Mouse (Mus musculus) MEL (cell line): ENCODE measurements around the gene Hamp. TPM values are rescaled to one million over a fixed set of nuclear protein-coding genes. Genes with fewer than 3 reads are reported as not detected.

Experiments used
- DNase-seq: peaks from one replicate; pipeline ENCODE4 v3.0.0; 2011; ENCODE audit warnings: low read depth, low spot score
- H3K27ac ChIP-seq: 2 replicates; pipeline ENCODE4 v1.5.1; 2012; ENCODE audit warnings: low read depth, mild to moderate bottlenecking, control low read depth, low read length, moderate library complexity; ENCODE audit not compliant: control insufficient read depth
- H3K27me3 ChIP-seq, 2 experiments: fragments of 150-350 bp in 1 of 2; sonication (generic) in 1 of 2; 2 replicates each; pipeline ENCODE4 v1.6.1; 2012; ENCODE audit warnings: low read length in 2 of 2, mild to moderate bottlenecking in 2 of 2, improper control_type of control experiment in 1 of 2, moderate library complexity in 1 of 2; ENCODE audit not compliant: insufficient read depth in 2 of 2, control insufficient read depth in 1 of 2
- H3K36me3 ChIP-seq, 2 experiments: 2 replicates each; pipeline ENCODE4 v1.6.1; 2012 to 2014; ENCODE audit warnings: low read length in 2 of 2, improper control_type of control experiment in 1 of 2, inconsistent platforms in 1 of 2, mild to moderate bottlenecking in 1 of 2; ENCODE audit not compliant: insufficient read depth in 2 of 2, control insufficient read depth in 1 of 2
- H3K4me1 ChIP-seq, 2 experiments: fragments of 150-350 bp in 1 of 2; sonication (generic) in 1 of 2; 2 replicates each; pipeline ENCODE4 v1.6.1; 2012; ENCODE audit warnings: low read length in 2 of 2, improper control_type of control experiment in 1 of 2, mild to moderate bottlenecking in 1 of 2; ENCODE audit not compliant: insufficient read depth in 2 of 2, control insufficient read depth in 1 of 2
- H3K4me3 ChIP-seq, 2 experiments: fragments of 150-350 bp in 1 of 2; sonication (generic) in 1 of 2; 2 replicates each; pipeline ENCODE4 v1.5.1; 2012; ENCODE audit warnings: low read depth in 2 of 2, low read length in 2 of 2, mild to moderate bottlenecking in 2 of 2, moderate library complexity in 2 of 2, control low read depth in 1 of 2, improper control_type of control experiment in 1 of 2; ENCODE audit not compliant: control insufficient read depth in 1 of 2, insufficient read depth in 1 of 2
- H3K79me2 ChIP-seq: 2 replicates; pipeline ENCODE4 v1.6.1; 2012; ENCODE audit warnings: mild to moderate bottlenecking, low read length, moderate library complexity; ENCODE audit not compliant: control insufficient read depth, poor library complexity, insufficient read depth
- H3K9ac ChIP-seq: 2 replicates; pipeline ENCODE4 v1.6.1; 2012; ENCODE audit warnings: low read depth, mild to moderate bottlenecking, control low read depth, low read length, moderate library complexity; ENCODE audit not compliant: control insufficient read depth, poor library complexity, severe bottlenecking
- H3K9me3 ChIP-seq: fragments of 150-350 bp; sonication (generic); replicated peaks from 2 replicates; pipeline ENCODE4 v1.6.1; 2012; ENCODE audit warnings: mild to moderate bottlenecking, low read length, improper control_type of control experiment, moderate library complexity; ENCODE audit not compliant: insufficient read depth
- BHLHE40 ChIP-seq: IDR thresholded peaks from 2 replicates; pipeline ENCODE4 v1.6.1; 2012; ENCODE audit warnings: low read depth, mild to moderate bottlenecking, inconsistent platforms, low read length, improper control_type of control experiment, borderline replicate concordance
- CTCF ChIP-seq, 3 experiments: IDR thresholded peaks in 2 of 3; conservative IDR thresholded peaks in 1 of 3; 2 replicates each; pipeline ENCODE4 v1.5.1; 2011 to 2012; ENCODE audit warnings: low read length in 3 of 3, low read depth in 2 of 3, mild to moderate bottlenecking in 2 of 3, improper control_type of control experiment in 1 of 3, inconsistent platforms in 1 of 3, mixed read lengths in 1 of 3, moderate library complexity in 1 of 3; ENCODE audit not compliant: control insufficient read depth in 1 of 3, insufficient read depth in 1 of 3, poor library complexity in 1 of 3, severe bottlenecking in 1 of 3
- E2F4 ChIP-seq: IDR thresholded peaks from 2 replicates; pipeline ENCODE4 v1.6.1; 2011; ENCODE audit warnings: low read depth, low read length, improper control_type of control experiment, borderline replicate concordance
- EP300 ChIP-seq, 2 experiments: IDR thresholded peaks; 2 replicates each; pipeline ENCODE4 v1.6.1; 2011; ENCODE audit warnings: improper control_type of control experiment in 2 of 2, low read length in 2 of 2, low read depth in 1 of 2, mild to moderate bottlenecking in 1 of 2
- GABPA ChIP-seq: IDR thresholded peaks from 2 replicates; pipeline ENCODE4 v1.6.1; 2012; ENCODE audit warnings: low read depth, mild to moderate bottlenecking, inconsistent platforms, low read length, improper control_type of control experiment, moderate library complexity
- HCFC1 ChIP-seq: IDR thresholded peaks from 2 replicates; pipeline ENCODE4 v1.6.1; 2012; ENCODE audit warnings: low read depth, mild to moderate bottlenecking, inconsistent platforms, low read length, improper control_type of control experiment, moderate library complexity
- MAFK ChIP-seq: IDR thresholded peaks from 2 replicates; pipeline ENCODE4 v1.6.1; 2011; ENCODE audit warnings: low read depth, mild to moderate bottlenecking, low read length, improper control_type of control experiment, borderline replicate concordance
- MEF2A ChIP-seq: IDR thresholded peaks from 2 replicates; pipeline ENCODE4 v1.6.1; 2014; ENCODE audit warnings: low read depth, mild to moderate bottlenecking, inconsistent platforms, low read length, improper control_type of control experiment; ENCODE audit not compliant: poor library complexity, insufficient replicate concordance, severe bottlenecking; ENCODE audit errors: extremely low read depth
- MXI1 ChIP-seq: IDR thresholded peaks from 2 replicates; pipeline ENCODE4 v1.6.1; 2011; ENCODE audit warnings: mild to moderate bottlenecking, low read depth, low read length, improper control_type of control experiment
- MYB ChIP-seq: IDR thresholded peaks from 2 replicates; pipeline ENCODE4 v1.6.1; 2011; ENCODE audit warnings: mild to moderate bottlenecking, low read depth, low read length, improper control_type of control experiment
- MYC ChIP-seq: IDR thresholded peaks from 2 replicates; pipeline ENCODE4 v1.6.1; 2011; ENCODE audit warnings: low read depth, mild to moderate bottlenecking, low read length, improper control_type of control experiment, moderate library complexity
- NRF1 ChIP-seq: IDR thresholded peaks from 2 replicates; pipeline ENCODE4 v1.6.1; 2014; ENCODE audit warnings: low read depth, mild to moderate bottlenecking, inconsistent platforms, low read length, improper control_type of control experiment, moderate library complexity; ENCODE audit not compliant: poor library complexity, insufficient read depth, severe bottlenecking
- POLR2A ChIP-seq, 2 experiments: IDR thresholded peaks; 2 replicates each; pipeline ENCODE4 v1.6.1; 2011 to 2012; ENCODE audit warnings: low read length in 2 of 2, mild to moderate bottlenecking in 2 of 2, control low read depth in 1 of 2, improper control_type of control experiment in 1 of 2, low read depth in 1 of 2, moderate library complexity in 1 of 2; ENCODE audit not compliant: control insufficient read depth in 1 of 2, insufficient read depth in 1 of 2, poor library complexity in 1 of 2
- POLR2AphosphoS2 ChIP-seq: IDR thresholded peaks from 2 replicates; pipeline ENCODE4 v1.6.1; 2011; ENCODE audit warnings: low read length, improper control_type of control experiment
- POLR2AphosphoS5 ChIP-seq: IDR thresholded peaks from 2 replicates; pipeline ENCODE4 v1.6.1; 2012; ENCODE audit warnings: low read depth, borderline replicate concordance, mild to moderate bottlenecking, inconsistent platforms, low read length, moderate library complexity, mixed read lengths
- RAD21 ChIP-seq: IDR thresholded peaks from 2 replicates; pipeline ENCODE4 v1.6.1; 2011; ENCODE audit warnings: mild to moderate bottlenecking, low read depth, low read length, improper control_type of control experiment
- RCOR1 ChIP-seq: IDR thresholded peaks from 2 replicates; pipeline ENCODE4 v1.6.1; 2012; ENCODE audit warnings: low read depth, mild to moderate bottlenecking, inconsistent platforms, low read length, improper control_type of control experiment
- SMC3 ChIP-seq: IDR thresholded peaks from 2 replicates; pipeline ENCODE4 v1.6.1; 2011; ENCODE audit warnings: low read depth, low read length, improper control_type of control experiment
- TAL1 ChIP-seq: IDR thresholded peaks from 2 replicates; pipeline ENCODE4 v1.6.1; 2012; ENCODE audit warnings: mild to moderate bottlenecking, inconsistent platforms, low read length, moderate library complexity, mixed read lengths
- TBP ChIP-seq: IDR thresholded peaks from 2 replicates; pipeline ENCODE4 v1.8.0; 2011; ENCODE audit warnings: low read depth, low read length, improper control_type of control experiment
- UBTF ChIP-seq: IDR thresholded peaks from 2 replicates; pipeline ENCODE4 v1.6.1; 2012; ENCODE audit warnings: low read depth, mild to moderate bottlenecking, inconsistent platforms, low read length, improper control_type of control experiment, moderate library complexity, borderline replicate concordance; ENCODE audit not compliant: insufficient read depth
- USF2 ChIP-seq, 2 experiments: IDR thresholded peaks; 2 replicates each; pipeline ENCODE4 v1.6.1; 2011 to 2012; ENCODE audit warnings: improper control_type of control experiment in 2 of 2, low read length in 2 of 2, borderline replicate concordance in 1 of 2, inconsistent platforms in 1 of 2, low read depth in 1 of 2, mild to moderate bottlenecking in 1 of 2; ENCODE audit not compliant: insufficient read depth in 1 of 2
- ZKSCAN1 ChIP-seq: IDR thresholded peaks from 2 replicates; pipeline ENCODE4 v1.6.1; 2012; ENCODE audit warnings: low read depth, mild to moderate bottlenecking, inconsistent platforms, low read length, improper control_type of control experiment, moderate library complexity
- polyA plus RNA-seq, 2 experiments: library from polyadenylated mRNA; stranded (reverse) in 1 of 2; unstranded in 1 of 2; fragments of >175 nt in 1 of 2; fragments of >200 nt in 1 of 2; gene quantifications; 2 replicates each; pipeline versions ENCODE4 v1.2.1 to v1.2.4; 2012; ENCODE audit warnings: low replicate concordance in 2 of 2, low read depth in 1 of 2; ENCODE audit not compliant: insufficient read length in 2 of 2, insufficient read depth in 1 of 2, missing spikeins in 1 of 2
- total RNA-seq: library from RNA; depleted of rRNA; stranded (reverse); fragments of 300-350 nt; gene quantifications from 2 replicates; pipeline ENCODE4 v1.2.3, GENCODE M21; 2012

Gene Hamp
- total and polyA plus RNA-seq, 3 experiments, result not detected

GRCm38 (mm10) chr7:30909773-30910172 lies 34.1 kb downstream of the Hamp start:
- no peak for DNase-seq
- H3K79me2 ChIP-seq, result no peaks in the 10 kb centered on the region
- H3K9me3 ChIP-seq, result no peaks in the 10 kb centered on the region
- H3K27me3 ChIP-seq, result peaks cover 0 to 7% of the 10 kb centered on the region in 2 experiments; a peak in 3 of 4 replicates
- no peak overlapping the region for H3K4me3 ChIP-seq
- H3K36me3 ChIP-seq, result no peaks in the 10 kb centered on the region
- H3K4me1 ChIP-seq, result no peaks in the 10 kb centered on the region
- TF ChIP-seq RCOR1 (no peak), MEF2A (no peak), SMC3 (no peak), BHLHE40 (no peak), CTCF (IDR thresholded peaks at IDR 0.05 in 2 of 3, conservative IDR thresholded peaks at IDR 0.05 in 1 of 3; ENCODE audit: control insufficient read depth in 1 of 3, insufficient read depth in 1 of 3, low read depth in 2 of 3, low read length in 3 of 3, poor library complexity in 1 of 3, severe bottlenecking in 1 of 3) (no peak), NRF1 (no peak), GABPA (no peak), ZKSCAN1 (no peak), USF2 (IDR thresholded peaks at IDR 0.05; ENCODE audit: borderline replicate concordance in 1 of 2, insufficient read depth in 1 of 2, low read depth in 1 of 2, low read length in 2 of 2) (no peak), HCFC1 (no peak), MXI1 (no peak), RAD21 (no peak), E2F4 (no peak), TBP (no peak), UBTF (no peak)
- no peak overlapping the region for H3K9ac ChIP-seq
- H3K27ac ChIP-seq, result no peak overlapping the region

GRCm38 (mm10) chr7:30908992-30909431 lies 34.8 kb downstream of the Hamp start:
- DNase-seq, result no peak
- H3K36me3 ChIP-seq, result no peaks in the 10 kb centered on the region
- H3K4me3 ChIP-seq, result no peak overlapping the region
- H3K79me2 ChIP-seq, result no peaks in the 10 kb centered on the region
- TF ChIP-seq POLR2AphosphoS5 (no peak), MYC (no peak), TBP (no peak), MAFK (no peak), POLR2AphosphoS2 (no peak), EP300 (IDR thresholded peaks at IDR 0.05; ENCODE audit: low read depth in 1 of 2, low read length in 2 of 2) (no peak), TAL1 (no peak), GABPA (no peak), POLR2A (IDR thresholded peaks at IDR 0.05; ENCODE audit: control insufficient read depth in 1 of 2, insufficient read depth in 1 of 2, low read depth in 1 of 2, low read length in 2 of 2, poor library complexity in 1 of 2) (no peak), NRF1 (no peak), MYB (no peak), MEF2A (no peak), CTCF (IDR thresholded peaks at IDR 0.05 in 2 of 3, conservative IDR thresholded peaks at IDR 0.05 in 1 of 3; ENCODE audit: control insufficient read depth in 1 of 3, insufficient read depth in 1 of 3, low read depth in 2 of 3, low read length in 3 of 3, poor library complexity in 1 of 3, severe bottlenecking in 1 of 3) (no peak), BHLHE40 (no peak), SMC3 (no peak), ZKSCAN1 (no peak)
- H3K4me1 ChIP-seq, result no peaks in the 10 kb centered on the region
- no peaks in the 10 kb centered on the region for H3K9me3 ChIP-seq
- peaks cover 0 to 2% of the 10 kb centered on the region in 2 experiments; a peak in 3 of 4 replicates for H3K27me3 ChIP-seq
- H3K9ac ChIP-seq, result no peak overlapping the region
- no peak overlapping the region for H3K27ac ChIP-seq
